Mouse (Mus musculus) embryonic fibroblast, embryonic 13.5 days (primary cell): ENCODE measurements at regions not wholly inside any gene's neighbourhood (a gene's known extent, or its start where the extent isn't known, plus 50 kb on each side); places are given as distances from the start of the nearest gene placed in this dataset.

Experiments used
- H3K27ac ChIP-seq: 2 replicates; pipeline ENCODE4 v1.5.1; 2012; ENCODE audit warnings: low read length, control low read depth, inconsistent platforms; ENCODE audit not compliant: insufficient read depth
- H3K4me1 ChIP-seq: 2 replicates; pipeline ENCODE4 v1.6.1; 2011; ENCODE audit warnings: low read length; ENCODE audit not compliant: control insufficient read depth, insufficient read depth
- H3K4me3 ChIP-seq: 2 replicates; pipeline ENCODE4 v1.5.1; 2011; ENCODE audit warnings: mild to moderate bottlenecking, control low read depth, low read length; ENCODE audit not compliant: insufficient read depth
- CTCF ChIP-seq: IDR thresholded peaks from 2 replicates; pipeline ENCODE4 v1.5.1; 2011; ENCODE audit warnings: mild to moderate bottlenecking, control low read depth, low read length, moderate library complexity, borderline replicate concordance; ENCODE audit not compliant: insufficient read depth
- POLR2A ChIP-seq: IDR thresholded peaks from 2 replicates; pipeline ENCODE4 v1.6.1; 2011; ENCODE audit warnings: low read depth, mild to moderate bottlenecking, control low read depth, low read length, moderate library complexity

- H3K4me3 ChIP-seq = no peak overlapping the region
- no peak overlapping the region for H3K27ac ChIP-seq
- TF ChIP-seq POLR2A (no peak), CTCF (no peak)
- H3K4me1 ChIP-seq = no peaks in the 10 kb centered on the region; the same call in 1 of the 2 replicates
Observed at GRCm38 (mm10) chr10:111666963-111667362, 160.9 kb downstream of the Phlda1 start.

- no peak overlapping the region for H3K4me3 ChIP-seq
- no peak overlapping the region for H3K27ac ChIP-seq
- peaks cover 3% of the 10 kb centered on the region for H3K4me1 ChIP-seq
- TF ChIP-seq CTCF = no peak
- TF ChIP-seq POLR2A = no peak
Observed at GRCm38 (mm10) chr10:111668639-111669038, 162.6 kb downstream of the Phlda1 start.

- Histone ChIP-seq H3K4me1 (peaks cover 3% of the 10 kb centered on the region), H3K27ac (no peak overlapping the region), H3K4me3 (no peak overlapping the region)
- TF ChIP-seq CTCF (no peak), POLR2A (no peak)
Observed at GRCm38 (mm10) chr10:111669658-111670057, 163.6 kb downstream of the Phlda1 start.

- Histone ChIP-seq H3K4me3 (no peak overlapping the region), H3K27ac (no peak overlapping the region), H3K4me1 (peaks cover 3% of the 10 kb centered on the region)
- TF ChIP-seq CTCF (no peak), POLR2A (no peak)
Observed at GRCm38 (mm10) chr10:111670666-111671065, 164.6 kb downstream of the Phlda1 start.

DNA sequence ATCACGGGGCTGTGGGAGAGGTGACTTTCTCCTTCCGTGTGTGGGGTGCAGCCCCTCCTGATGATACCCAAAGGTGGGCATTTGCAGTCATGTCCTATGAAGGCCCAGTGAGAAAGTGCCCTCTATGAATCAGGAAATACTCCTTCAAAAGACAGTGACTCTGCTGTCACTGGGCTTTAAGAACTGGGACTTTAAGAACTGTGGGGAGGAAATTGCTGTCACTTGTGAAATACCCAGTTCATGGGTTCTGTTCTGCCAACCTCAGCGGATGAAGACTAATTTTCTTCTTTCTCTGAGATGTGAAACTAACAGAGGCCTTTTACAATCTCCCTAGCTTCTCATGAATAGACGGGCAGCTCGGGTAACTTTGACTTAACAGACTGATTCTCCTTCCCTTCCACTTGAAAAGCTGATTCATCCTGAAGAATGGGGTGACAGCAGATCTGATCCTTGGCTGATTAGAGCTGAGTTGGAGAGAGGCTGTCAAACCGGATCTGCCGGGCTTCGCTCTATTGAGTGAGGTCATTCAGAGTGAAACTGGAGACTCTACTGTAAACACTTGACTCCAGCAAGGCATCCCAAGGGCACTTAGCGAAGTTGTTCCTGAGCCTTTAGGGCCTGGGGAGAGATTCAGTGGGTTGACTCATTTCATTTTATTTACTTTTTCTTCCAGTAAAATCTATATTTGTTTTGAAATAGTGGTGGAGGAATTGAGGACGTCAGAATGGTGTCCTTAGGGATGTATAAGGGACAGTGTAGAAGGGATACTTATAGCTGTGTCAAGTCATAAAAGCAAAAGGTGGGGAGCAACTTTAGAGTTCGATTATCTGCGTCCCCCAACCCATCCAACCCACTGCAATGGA lies 166.6 kb downstream of the Phlda1 start:
- no peak overlapping the region for H3K4me3 ChIP-seq
- H3K27ac ChIP-seq = peak overlapping the region; percentile 78
- H3K4me1 ChIP-seq = peaks cover 3% of the 10 kb centered on the region
- TF ChIP-seq CTCF = no peak
- no peak for TF ChIP-seq POLR2A

DNA sequence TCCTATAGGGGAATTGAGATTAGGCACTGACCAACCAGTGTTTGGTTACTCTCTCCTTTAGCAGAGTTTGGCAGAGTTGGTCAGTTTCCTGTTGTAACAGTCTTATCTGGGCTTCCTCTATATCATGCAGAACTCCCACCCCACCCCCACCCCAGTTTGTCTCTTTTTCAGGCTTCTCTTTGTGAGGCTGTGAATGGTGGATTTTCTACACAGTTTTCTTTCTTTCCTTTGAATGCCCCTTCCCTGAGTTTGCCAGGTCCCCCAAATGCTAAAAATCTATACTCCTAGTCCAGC lies 167.2 kb downstream of the Phlda1 start:
- TF ChIP-seq CTCF = no peak
- TF ChIP-seq POLR2A = no peak
- Histone ChIP-seq H3K4me1 (peaks cover 3% of the 10 kb centered on the region), H3K4me3 (no peak overlapping the region), H3K27ac (peak overlapping the region; percentile 36; the same call in 1 of the 2 replicates)

DNA sequence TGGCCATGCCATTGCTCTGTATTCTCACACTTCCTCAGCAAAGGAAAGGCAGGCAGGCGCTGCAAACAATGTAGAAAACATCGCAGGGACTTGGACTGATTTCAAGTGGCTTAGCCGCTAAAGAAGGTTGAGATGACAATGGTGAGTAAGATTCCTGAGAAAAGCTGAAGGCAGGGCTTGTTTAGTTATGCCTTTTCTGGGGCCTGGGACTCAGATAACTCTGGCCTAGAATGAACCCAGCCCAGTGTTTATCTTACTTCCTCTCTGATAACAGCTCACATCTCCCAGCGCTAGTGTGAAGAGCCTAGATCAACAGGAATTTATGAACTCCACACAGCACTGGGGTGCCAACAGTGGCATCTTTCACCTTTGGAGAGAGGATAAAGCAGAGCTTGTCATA lies 170.2 kb downstream of the Phlda1 start:
- no peak overlapping the region for H3K4me3 ChIP-seq
- peaks cover 3% of the 10 kb centered on the region for H3K4me1 ChIP-seq
- no peak overlapping the region for H3K27ac ChIP-seq
- TF ChIP-seq POLR2A = no peak

DNA sequence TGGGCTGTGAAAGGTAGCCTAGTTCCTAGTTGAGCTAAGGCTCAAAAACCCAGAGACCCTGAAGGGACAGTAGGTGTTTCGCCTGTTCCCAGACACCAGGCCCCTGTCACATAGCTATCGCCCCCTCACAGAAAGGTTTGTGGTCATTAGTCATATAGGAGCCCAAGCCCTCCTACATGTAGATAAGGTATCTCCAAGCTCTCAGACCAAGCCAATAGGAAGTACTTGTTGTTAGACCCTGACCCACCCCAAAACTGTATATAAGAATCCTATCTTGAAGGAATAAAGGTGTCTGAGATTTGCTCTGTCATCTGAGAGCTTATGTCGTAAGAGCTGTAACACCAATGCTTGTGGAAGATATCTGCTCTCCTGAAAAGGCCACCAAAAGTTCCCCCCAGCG lies 174.8 kb downstream of the Phlda1 start:
- Histone ChIP-seq H3K4me1 (no peaks in the 10 kb centered on the region), H3K27ac (no peak overlapping the region)
- TF ChIP-seq POLR2A (no peak), CTCF (no peak)

DNA sequence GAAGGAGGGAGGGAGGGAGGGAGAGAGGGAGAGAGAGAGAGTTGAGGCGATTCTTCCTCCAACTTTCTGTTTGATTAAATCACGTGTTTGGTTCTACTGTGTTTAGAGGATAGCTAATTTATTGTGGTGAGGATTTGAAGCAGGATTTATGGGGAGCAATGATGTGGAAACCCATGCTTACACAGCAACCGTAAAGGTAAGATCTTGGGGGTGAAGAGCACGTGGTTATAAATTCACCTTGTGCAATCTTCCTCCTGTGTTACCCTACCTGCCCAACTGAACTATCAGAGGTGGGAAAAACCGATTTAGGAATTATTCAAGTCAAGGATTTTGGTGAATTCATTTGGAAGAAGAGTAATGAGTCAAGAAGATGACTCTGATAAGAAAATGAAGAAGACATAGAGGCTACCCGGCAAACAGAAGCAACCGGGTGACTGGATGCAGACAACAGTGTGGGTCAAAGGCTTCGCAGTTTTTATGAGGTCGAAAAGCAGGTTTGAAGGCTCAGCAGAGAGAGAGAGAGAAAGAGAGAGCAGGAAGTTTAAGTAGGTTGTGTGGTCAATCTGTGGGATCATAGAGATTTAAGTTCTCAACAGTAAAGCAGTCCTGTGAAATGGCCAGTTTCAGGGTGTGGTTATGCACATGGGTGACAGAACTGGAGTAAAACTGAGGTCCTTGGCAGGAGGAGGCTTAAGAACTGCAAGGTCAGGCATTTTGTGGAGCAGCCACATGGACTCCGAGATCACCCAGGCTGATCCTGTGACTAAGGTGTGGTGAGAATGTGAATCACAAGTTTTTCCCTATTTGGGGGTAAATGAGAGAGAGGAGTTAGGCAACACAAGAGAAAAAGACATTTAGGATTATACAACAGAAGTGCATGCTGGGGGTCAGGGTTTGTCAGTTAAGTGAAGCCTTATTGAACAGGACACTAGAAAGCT lies 178.6 kb downstream of the Phlda1 start:
- H3K4me1 ChIP-seq = no peaks in the 10 kb centered on the region
- H3K27ac ChIP-seq = no peak overlapping the region
- no peak overlapping the region for H3K4me3 ChIP-seq
- TF ChIP-seq POLR2A (no peak), CTCF (no peak)

More for the DNA sequence above, 174.8 kb downstream of the Phlda1 start:
- H3K4me3 ChIP-seq = no peak overlapping the region

GRCm38 (mm10) chr10:111686585-111686984 lies 180.5 kb downstream of the Phlda1 start:
- Histone ChIP-seq H3K27ac (no peak overlapping the region), H3K4me3 (no peak overlapping the region), H3K4me1 (peaks cover 3% of the 10 kb centered on the region; the same call in 1 of the 2 replicates)
- TF ChIP-seq POLR2A = no peak

- TF ChIP-seq CTCF (no peak), POLR2A (no peak)
- Histone ChIP-seq H3K4me3 (no peak overlapping the region), H3K27ac (no peak overlapping the region), H3K4me1 (peaks cover 9% of the 10 kb centered on the region; the same call in 1 of the 2 replicates)
Observed at GRCm38 (mm10) chr10:111689587-111689986, 183.5 kb downstream of the Phlda1 start.
